Mouse (Mus musculus): Measurements from ENCODE around the gene Nfyb.

Nfyb gene

GRCm38 (mm10) chr10:82742578-82742977 is 21.4 kb downstream of the Nfyb start:
- DNase-seq, result no peak

- no peak for DNase-seq
These were observed 22.1 kb downstream of the Nfyb start for GRCm38 (mm10) chr10:82741876-82742275.

- no peak for DNase-seq
These were observed 22.6 kb downstream of the Nfyb start for GRCm38 (mm10) chr10:82741354-82741753.

GRCm38 (mm10) chr10:82699296-82699941 is 64.5 kb downstream of the Nfyb start:
- peak; percentile 17 for DNase-seq

GRCm38 (mm10) chr10:82698712-82699261 is 65.2 kb downstream of the Nfyb start:
- DNase-seq, result peak; percentile 82

All from kidney, adult 11 months (tissue).